Mouse (Mus musculus): ENCODE measurements at regions not wholly inside any gene's neighbourhood (a gene's known extent, or its start where the extent isn't known, plus 50 kb on each side); places are given as distances from the start of the nearest gene placed in this dataset.

DNA sequence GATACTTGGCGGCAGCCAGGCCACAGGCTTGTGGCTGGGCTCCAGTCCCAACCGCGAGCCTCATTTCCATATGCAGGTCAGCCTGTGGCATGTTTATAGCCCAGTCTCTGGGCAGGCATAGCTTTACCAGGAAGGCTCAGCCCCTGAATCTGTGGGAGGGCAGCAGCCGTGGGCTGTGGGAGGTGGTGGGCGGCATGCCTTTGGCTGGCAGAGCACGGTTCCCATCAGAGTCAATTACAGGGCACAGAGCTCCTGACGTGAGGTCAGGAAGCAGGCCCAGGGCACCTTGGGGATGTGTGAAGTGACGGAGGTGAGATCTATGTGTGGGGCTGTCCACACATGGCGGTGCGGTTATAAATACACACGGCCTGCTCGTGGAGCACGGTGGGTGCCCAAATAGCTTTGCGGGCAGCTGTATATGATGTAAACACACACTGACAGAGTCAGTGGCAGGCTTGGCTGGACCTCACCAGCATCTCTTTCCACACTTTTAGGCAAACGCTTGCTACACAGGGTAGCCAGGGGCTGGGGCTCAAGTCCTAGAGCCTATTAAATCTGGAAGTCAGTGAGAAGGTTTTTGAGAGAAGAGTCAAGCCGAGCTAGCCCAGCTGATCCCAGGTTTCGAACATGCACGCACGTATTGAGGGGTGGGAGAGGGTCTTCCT lies 71.8 kb downstream of the Gm525 start:
- no peak for DNase-seq

DNA sequence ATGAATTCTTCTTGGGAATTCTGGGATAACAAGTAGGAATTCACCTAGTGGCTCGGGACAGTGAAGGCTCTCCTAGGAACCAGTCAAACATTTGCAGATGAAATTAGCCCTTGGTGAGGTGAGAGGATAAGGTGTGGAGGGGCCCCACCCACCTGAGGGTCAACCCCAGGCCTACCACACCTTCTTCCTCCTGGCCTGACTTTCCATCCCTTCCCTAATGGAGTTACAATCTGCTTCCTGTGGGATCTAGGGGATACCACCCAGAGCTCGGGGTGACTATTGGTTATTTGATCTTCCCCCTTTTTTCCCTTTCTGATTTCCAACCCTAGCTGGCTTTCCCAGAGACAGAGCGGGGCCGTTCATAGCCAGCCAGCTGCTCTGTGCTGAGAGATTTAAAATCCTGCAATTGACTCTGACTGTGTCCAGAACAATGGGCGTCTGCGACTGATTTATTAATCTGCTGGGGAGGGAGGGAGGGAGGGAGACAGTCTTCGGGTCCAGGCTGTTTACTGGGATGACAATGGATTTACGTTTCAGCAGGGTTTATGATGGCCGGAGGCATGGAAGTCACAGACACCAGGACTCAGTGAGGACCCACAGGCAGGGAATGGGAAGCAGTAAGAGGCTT lies 69.0 kb downstream of the Gm525 start:
- no peak for DNase-seq
